Mouse (Mus musculus) cortical plate, adult 2 months (tissue): ENCODE measurements around the gene Olfr550.

Experiments used
- CTCF ChIP-seq: fragments of 200-500 bp; IDR thresholded peaks from 2 replicates; pipeline ENCODE4 v1.5.1; 2011; ENCODE audit warnings: mild to moderate bottlenecking, control low read depth, low read length; ENCODE audit not compliant: insufficient read depth; ENCODE audit errors: extremely low read depth
- POLR2A ChIP-seq: fragments of 200-500 bp; IDR thresholded peaks from 2 replicates; pipeline ENCODE4 v1.6.1; 2011; ENCODE audit warnings: mild to moderate bottlenecking, low read length, control low read depth; ENCODE audit not compliant: insufficient read depth; ENCODE audit errors: extremely low read depth

- no peak for TF ChIP-seq POLR2A
- TF ChIP-seq CTCF: no peak
These were observed 26.3 kb downstream of the Olfr550 start, which contains the start of gene Olfr552 for GRCm38 (mm10) chr7:102597378-102598031.
